Mouse (Mus musculus) A20 (cell line): ENCODE data around the gene Fam78a.
A peak's percentile ranks its signal among the peaks of the same experiment; 100 is the strongest.

Source experiments
- DNase-seq: peaks from one replicate; pipeline ENCODE4 v3.0.0-alpha.2; 2011; ENCODE audit warnings: low read depth, low spot score

Fam78a gene

DNA sequence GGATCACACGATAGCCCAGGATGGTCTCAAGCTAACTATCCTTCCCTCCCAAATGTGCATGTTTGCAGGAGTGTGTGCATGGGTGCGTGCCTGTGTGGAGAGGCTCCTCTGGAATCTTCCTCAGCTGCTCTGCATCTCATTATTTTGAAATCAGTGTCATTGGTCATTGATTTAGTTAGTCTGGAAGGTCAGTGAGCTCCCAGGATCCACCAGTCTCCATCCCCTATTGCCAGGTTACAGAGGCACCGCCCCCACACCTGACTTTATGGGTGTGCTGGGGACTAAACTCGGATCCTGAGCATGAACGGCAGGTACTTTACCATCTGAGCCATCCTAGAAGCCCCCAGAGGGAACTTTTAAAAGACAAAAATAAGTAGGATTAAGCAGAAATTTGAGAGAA is 18.3 kb upstream of the Fam78a start:
- DNase-seq = no peak

DNA sequence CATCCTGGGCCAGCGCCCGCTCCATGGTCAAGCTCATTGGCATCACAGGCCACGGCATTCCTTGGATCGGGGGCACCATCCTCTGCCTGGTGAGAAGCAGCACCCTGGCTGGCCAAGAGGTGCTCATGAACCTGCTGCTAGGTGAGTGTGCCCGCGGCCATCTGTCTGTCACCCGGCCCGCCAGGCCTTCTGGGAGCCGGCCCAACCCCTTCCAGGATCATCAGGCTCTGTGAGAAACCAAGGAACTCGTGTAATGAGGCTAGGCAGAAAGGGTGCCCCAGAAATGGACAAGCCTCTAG is 11.4 kb upstream of the Fam78a start:
- no peak for DNase-seq

DNA sequence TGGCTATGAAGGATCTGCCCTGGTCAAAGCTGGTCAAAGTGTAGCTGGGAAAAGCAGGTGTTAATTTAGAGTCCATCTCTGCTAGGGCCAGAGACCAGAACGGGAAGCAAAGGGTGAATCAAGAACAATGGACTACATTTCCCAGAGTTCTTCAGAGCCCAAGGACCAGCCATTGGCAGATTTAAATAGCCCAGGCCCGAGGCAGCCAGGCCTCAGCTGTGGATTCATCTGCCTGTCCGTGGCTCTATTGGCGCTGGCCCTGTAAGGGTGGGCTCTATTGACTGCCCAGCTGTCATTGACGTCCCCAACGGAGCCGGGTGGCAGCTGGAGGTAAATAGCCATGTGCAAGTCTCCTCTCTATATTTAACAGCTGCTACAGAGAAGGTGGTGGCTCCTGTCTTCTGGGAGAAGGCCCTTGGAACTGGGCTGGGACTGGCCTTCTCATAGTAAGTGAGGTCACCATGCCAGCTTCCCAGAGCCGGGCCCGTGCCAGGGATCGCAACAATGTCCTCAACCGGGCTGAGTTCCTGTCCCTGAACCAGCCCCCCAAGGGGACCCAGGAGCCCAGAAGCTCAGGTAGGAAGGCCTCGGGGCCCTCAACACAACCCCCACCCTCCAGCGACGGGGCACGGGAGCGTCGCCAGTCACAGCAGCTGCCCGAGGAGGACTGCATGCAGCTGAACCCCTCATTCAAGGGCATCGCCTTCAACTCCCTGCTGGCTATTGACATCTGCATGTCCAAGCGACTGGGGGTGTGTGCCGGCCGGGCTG is 10.9 kb upstream of the Fam78a start, which contains the start of gene Plpp7:
Gene Plpp7 (plus strand): TSS at position 178 of the 771 bp plus-strand sequence.
- no peak for DNase-seq

DNA sequence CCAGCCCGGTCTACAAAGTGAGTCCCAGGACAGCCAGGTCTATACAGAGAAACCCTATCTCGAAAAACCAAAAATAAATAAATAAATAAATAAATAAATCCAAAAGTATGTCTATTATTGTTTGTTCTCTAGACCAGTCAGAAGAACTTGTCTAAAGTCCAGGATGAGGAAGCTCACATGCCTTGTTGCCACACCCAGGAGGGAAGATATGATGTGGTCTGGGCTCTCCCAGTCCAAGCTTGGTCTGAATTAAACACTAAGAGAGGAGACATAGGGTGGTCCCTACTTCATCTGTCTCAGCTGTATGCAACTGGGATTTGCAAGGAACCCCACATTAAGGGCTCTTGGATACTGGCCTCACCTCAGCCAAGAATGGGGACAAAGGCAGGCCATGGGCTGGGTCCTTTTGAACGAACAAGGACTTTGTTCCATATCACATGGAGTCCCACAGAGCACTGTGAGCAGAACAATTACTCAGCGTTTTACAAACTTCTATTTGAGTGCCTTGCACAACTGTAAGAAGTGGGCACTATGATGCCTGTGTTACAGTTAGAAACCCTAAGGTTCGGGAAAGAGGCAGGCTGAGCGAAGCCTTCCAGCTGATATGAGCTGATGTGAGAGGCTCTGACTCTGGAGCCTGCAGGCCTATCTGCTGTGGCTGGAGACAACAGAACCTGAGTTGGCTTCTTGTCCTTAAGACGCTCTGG is 9.5 kb upstream of the Fam78a start:
- no peak for DNase-seq

DNA sequence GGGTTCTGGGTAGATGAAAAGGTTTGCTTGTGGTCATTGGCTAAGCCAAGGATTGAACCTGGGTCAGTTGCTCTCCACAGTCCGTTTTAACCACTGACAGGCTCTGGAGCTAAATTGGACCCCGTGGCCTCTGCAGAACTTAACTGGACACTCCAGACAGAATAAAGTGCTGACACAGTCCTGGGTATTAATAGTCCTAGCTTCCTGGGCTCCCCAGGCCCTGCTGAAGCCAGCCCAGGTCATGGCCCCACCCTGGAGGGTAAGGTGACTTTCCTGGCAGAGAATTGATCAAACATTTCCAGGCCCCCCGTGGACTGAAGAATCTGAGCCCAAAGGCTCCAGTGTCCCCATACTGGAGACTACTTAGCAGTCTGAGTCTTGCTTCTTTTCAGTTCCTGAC is 7.3 kb upstream of the Fam78a start:
- DNase-seq = no peak

DNA sequence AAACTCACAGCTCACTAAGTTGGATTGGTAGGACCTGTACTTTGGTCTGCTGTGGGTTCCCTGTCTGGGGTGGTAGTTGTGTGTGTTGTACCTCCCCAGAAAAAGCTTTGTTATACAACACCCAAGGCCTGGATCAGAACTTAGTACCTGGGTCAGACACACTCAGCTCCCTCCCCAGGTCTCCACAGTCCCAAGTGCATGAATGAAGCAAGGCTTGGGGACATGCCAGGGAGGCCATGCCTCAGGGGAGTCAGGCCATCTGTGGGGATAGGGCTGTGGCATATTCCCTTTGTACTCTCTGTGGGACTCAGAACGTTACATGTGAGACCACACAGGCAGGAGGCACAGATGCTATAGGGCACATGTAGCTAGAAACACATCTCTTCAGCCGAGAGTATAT is 5.5 kb upstream of the Fam78a start:
- DNase-seq = no peak

DNA sequence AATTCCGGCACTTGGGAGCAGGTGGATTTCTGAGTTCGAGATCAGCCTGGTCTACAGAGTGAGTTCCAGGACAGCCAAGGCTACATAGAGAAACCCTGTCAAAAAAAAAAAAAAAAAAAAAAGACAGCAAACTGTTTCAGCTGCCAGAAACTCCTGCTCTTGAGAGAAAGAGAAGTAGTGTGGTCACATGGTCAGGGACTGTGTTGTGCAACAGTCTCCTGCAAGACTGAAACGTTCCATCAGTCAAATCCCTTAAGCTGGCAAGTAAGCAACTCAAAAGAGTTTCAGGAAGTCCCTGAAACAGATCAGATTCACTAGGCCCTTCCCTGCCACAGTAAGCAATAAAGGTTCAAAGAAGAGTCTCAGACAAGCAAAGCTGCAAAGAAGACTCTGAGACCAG is 4.9 kb upstream of the Fam78a start:
- no peak for DNase-seq

DNA sequence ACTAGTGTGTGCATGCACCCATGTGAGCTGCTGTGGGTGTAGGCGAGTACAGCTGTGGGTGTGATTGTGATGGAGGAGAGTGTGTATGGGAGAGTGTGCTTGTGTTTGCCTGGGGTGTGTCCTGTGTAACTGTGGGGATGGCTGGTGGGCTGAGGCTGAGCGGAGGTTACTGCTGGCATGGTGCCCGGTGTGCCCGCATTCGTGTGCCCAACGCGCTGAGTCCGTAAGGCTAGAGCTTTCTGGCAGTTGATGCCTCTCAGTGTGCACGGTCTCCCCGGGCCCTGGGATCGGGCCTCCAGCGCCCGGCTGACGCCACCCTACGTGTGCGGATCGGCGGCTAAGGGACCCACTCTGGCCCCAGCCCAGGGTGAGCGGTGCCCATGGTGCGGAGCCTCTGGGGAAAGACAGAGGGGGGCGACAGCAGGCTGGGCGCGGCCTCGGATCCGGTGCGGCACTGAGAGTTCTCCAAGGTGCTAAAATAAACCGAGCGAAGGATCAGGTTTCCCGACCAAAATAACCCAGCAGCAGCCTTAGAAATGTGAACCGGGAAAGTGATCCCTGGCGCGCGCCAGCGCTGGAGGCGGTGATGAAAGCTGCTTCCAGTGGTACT is 3.8 kb upstream of the Fam78a start:
- no peak for DNase-seq

DNA sequence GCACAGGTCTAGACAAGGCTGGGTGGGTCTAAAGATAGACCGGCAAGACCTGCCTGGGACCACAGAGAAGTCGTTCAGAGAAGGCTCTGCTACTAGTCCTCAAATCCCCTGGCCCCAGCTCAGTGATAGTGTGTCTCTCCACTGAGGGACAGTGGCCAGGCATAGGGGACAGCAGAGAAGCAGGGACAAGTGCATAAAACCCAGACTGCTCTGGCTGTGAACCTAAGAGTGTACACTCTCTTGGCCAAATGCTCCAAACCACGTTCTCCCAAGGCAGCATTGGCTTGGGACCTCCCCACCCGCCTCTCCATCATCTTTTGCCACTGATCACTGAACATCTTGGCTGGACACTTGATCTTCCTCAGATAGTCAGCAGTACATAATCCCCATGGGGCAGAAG is 2.9 kb upstream of the Fam78a start:
- no peak for DNase-seq

DNA sequence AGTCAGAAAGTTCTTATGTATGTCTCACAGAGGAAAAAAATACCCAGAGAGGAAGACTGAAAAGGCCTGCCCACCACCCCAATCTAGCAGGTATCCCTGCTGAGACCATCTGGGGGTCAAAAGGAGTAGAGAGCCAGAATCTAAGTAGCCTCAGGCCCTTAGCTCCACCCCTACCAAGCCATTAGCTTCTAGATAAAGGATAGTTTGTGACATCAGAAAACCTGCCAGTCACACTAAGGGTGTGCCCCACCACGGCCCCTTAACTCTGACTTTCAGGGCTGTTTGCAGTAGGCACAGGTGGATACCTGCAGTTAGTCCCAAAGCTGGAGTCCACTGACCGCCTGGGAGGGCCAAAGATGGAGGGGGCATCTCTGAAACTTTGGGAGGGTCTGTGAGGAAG is 574 bp upstream of the Fam78a start:
- no peak for DNase-seq

DNA sequence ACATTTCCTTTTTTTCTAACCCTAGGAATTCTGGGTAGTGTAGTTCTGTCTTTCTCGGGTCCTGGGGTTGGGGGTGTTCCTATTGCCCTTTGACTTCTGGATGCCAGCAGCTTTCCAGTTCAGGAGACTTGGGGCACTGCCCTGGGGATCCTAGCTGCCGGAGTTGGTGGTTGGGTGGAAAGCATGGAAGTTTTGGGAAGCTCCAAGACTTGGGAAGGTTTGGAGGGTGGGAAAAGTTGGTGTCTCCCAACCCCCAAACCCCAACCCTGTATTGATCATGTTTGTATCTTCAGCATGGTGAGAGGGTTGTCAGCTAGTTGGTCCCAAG is 179 bp upstream of the Fam78a start:
- DNase-seq = no peak

DNA sequence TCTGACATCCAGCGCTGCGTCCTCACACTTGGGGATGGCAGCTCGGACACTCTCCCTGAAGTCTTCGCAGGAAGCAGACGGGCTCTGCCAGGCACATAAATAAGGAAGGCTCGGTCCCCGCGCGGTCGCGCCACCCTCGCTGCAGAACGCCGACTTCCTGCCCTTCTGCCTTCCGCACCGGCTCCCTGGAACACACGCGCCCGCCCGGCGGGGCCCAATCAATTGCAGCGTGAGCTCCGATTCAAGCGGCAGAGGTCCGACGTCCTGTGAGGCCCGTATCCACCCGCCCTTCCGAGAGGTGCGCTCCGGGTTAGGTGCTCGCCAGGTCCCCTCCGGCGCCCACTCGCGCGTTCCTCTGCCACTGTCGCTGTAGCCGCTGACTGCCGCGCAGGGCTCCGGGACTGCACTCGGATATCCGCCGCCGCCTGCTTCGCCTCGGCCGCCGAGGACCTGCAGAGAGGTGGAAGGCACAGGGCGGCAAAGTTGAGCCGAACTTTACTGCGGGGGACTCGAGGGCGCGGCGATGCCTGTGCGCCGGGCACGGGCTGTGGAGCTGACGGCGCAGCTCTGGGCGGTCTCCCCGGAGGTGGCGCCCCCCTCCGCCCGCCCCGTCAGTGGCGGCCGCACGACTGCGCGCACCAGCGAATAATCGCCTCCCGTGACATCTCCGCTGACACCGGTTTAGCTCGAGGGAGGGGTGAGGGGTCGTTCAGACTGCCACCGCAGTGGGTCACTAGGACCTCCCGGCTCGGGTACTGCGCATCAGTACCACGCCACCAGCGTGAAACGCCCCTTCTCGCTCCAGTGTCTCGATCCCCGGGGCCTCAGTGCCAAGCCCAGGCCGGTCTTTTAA is 1.3 kb downstream of the Fam78a start:
- DNase-seq = peak; percentile 56

DNA sequence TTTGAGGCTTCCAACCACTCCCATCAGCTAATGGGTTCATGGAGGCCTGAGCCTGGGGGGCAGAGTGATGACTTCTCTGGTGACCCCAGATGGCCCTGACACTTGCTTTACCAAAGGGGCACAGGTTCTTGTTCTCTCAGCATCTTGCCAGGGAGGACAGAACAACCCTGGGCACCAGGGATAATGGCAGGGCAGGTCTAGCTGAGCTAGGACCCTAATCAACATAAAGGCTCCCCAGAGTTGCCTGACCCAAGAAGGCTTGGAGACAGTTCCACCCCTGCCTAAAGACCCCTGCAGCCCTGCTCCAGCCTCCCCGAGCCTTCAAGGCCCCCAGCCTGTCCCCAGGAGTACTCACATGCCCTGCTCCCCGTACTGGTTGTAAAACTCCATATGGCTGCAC is 2.4 kb downstream of the Fam78a start:
- DNase-seq = no peak

DNA sequence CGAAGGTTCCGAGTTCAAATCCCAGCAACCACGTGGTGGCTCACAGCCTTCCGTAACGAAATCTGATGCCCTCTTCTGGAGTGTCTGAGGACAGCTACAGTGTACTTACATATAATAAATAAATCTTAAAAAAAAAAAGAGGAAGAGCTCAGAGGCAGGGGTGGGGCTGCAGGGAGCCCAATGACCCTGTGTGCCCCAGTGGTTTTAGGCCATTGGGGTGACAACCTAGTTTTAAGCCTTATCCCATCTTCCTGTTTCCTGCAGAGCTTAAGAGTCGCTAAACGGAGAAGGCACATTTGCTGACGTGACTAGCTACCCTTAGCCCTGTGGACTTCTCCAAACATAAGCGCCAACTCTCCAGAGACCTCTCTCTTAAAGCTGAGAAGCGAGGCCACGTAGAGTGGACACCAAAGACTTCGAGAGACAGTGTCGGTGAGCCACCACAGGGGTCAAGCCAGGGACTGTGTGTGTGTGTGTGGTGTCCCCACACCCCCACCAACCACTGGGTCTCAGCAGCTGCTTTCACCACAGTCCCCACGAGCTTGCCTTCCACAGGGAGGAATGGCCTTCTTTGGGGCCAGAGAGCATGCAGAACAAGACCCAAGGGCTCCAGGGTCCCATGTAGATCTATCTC is 3.2 kb downstream of the Fam78a start:
- DNase-seq = peak; percentile 29

DNA sequence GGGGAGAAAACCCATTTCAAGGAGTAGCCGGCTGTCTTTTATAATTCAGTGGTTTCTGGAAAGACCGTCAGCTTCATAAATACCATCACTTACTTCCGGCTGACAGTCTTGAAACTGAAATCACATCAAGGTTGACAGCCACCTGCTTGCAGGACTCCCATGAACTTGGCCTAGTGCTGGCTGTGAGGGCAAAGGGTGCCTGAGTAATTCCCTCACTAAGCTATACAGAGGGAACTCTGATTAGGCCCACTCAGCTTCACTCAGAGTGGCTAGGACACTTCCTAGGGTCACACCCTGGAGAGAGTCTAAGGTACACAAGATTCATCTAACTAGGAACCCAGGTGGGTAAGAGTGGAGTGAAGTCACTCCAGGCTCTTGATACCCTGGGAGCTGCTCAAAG is 4.0 kb downstream of the Fam78a start:
- peak; percentile 41 for DNase-seq

DNA sequence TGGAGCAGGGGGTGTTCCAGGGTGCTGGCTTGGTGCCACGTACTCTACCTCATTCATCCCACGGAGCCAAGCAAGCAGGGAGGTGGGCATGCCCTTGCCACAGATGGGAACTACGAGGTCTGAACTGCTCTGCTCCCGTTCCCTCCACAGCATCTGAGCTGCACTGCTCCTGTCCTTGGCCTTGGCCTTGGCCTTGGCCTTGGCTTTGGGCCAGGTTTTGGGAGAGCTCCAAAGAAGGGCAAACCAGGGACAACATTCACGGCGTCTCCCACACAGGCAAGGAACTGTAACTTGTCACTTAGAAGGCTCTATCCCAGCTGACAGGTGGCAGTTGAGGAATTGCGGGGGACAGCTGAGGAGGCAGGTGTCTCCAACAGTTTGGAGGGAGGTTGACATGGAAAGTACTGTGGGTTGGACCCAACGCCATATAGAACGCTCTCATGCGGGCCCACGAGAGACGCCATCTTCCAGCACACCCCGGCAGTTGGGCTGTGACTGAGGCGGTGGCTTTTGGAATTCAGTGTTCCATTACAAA is 5.4 kb downstream of the Fam78a start:
- DNase-seq = no peak

DNA sequence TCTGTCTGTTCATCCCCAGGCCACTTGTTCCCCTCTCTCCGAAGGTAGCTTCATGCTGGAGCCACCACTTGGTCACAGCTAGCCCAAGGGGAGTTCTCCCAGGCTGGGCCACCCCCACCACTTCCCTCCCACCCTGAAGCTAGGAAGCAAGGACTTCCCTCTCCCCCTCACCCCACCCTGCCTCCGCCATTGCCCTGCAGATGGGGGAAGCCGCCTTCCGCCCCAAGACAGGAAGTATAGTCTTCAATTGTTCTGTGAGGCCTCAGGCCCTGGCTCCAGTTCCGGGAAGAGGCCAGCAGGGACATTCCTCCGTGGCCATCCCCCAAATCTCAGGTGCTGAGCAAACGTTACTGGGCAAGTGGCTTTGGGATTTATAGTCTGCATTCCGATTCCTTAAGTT is 6.1 kb downstream of the Fam78a start:
- no peak for DNase-seq

DNA sequence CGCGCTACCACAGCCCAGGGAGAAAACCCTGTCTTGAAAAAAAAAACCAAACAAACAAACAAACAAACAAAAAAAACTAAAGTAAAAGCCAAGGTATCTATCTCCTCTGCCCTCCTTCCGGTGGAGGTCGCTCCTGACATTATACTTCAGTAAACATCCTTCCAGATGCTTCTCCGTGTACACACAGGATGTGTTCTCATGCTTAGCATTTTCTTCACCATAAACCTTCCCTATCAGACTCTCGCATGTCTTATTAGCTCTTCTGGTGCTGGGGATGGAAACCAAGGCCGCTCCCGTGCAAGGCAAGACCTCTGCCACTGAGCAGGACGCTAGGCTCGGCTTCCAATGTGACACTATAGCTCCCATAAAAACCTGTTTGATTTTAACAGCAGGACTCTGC is 6.9 kb downstream of the Fam78a start:
- no peak for DNase-seq

DNA sequence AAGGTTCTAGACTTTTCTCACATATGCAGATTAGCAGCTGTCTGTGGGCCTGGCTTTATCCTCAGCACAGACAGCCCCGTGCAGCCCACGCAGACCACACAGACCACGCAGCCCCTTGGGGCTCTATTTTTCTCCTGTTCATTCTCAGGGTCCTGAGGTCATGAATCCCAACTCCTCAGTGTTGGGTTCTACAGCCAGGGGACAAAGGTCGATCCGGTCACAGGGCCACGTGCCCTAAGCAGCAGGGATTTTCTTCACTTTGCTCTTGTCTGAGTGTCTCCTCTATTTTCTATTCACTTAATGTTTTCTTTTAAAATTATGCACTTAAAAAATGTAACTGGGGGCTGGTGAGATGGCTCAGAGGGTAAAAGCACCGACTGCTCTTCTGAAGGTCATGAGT is 9.3 kb downstream of the Fam78a start:
- no peak for DNase-seq

DNA sequence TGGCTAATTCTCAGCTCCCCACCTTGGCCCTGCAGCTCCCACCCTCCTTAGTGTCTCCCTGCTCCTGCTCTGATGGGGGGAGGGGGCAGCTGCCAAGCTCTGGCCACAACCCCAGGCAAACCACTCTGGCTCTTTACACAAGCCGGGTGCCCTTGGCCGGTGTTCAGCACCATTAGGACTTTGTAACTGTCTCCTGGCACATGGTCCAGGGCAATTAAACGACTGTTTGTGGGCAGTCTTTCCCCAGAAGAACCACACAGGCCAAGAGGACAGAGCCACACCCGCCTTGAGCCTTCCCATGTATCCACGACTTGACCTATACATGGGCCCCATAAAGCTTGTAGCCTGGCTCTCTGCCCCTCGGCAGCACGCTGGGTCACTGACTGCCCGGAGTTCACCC is 10.3 kb downstream of the Fam78a start:
- no peak for DNase-seq

DNA sequence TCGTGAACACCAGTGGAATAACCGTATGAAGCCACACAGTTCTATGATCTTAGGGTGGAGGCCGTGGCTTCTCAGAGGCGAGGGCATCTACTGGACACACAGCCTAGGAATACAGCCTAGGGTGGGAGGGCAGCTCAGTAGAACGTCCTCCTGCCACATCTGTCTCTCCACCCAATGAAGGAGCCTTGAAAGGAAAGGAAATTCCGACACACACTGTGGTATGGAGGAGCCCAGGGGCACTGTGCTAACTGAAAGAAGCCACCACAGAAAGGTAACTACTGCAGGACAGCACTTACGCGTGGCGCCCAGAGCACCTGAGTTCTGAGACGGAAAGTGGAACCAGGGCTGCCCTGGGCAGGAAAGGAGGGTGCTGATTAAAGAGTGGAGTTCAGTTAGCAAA is 13.9 kb downstream of the Fam78a start:
- DNase-seq = no peak
